Mouse (Mus musculus): ENCODE results near the gene Ptov1. TPM values are rescaled to one million over a fixed set of nuclear protein-coding genes. Genes with fewer than 3 reads are reported as not detected.

Ptov1 gene
- polyA plus RNA-seq, 1 experiment from 2014 or later, result 310 TPM

- 63% methylated on average over 24 of the region's 24 CpGs for WGBS
- Histone ChIP-seq H3K36me3 (ENCODE audit: control insufficient read depth, insufficient read depth, low read length) (peaks cover 54% of the 10 kb centered on the region), H3K4me1 (ENCODE audit: control insufficient read depth in 2 of 2, insufficient read depth in 2 of 2, low read length in 2 of 2) (peaks cover 38 to 46% of the 10 kb centered on the region in 2 experiments), H3K27me3 (ENCODE audit: control insufficient read depth, insufficient read depth, low read length) (no peaks in the 10 kb centered on the region), H3K4me3 (ENCODE audit: control insufficient read depth in 1 of 2, insufficient read depth in 1 of 2, low read depth in 1 of 2, low read length in 2 of 2) (no peak overlapping the region), H3K9me3 (ENCODE audit: control insufficient read depth, low read length) (no peaks in the 10 kb centered on the region), H3K27ac (replicated peaks in 1 of 2; ENCODE audit: control insufficient read depth in 1 of 2, insufficient read depth in 1 of 2, low read depth in 2 of 2, low read length in 2 of 2) (peak overlapping the region; percentile 27 to 100), H3K9ac (ENCODE audit: low read length) (peak overlapping the region; percentile 97), H3K4me2 (ENCODE audit: low read length) (peak overlapping the region; percentile 92)
- ATAC-seq (ENCODE audit: insufficient number of reproducible peaks, insufficient read depth, low FRiP score, low read depth), result no peak
Measured at GRCm38 (mm10) chr7:44864595-44865542, 4.7 kb downstream of the Ptov1 start.

- Histone ChIP-seq H3K4me2 (ENCODE audit: low read length) (no peak overlapping the region; the same call in 1 of the 2 replicates), H3K27me3 (ENCODE audit: control insufficient read depth, insufficient read depth, low read length) (no peaks in the 10 kb centered on the region), H3K4me3 (ENCODE audit: control insufficient read depth in 1 of 2, insufficient read depth in 1 of 2, low read depth in 1 of 2, low read length in 2 of 2) (no peak overlapping the region), H3K27ac (replicated peaks in 1 of 2; ENCODE audit: control insufficient read depth in 1 of 2, insufficient read depth in 1 of 2, low read depth in 2 of 2, low read length in 2 of 2) (peak overlapping the region in 1 of 2 experiments; percentile 100; a peak in 1 of 4 replicates), H3K36me3 (ENCODE audit: control insufficient read depth, insufficient read depth, low read length) (peaks cover 62% of the 10 kb centered on the region), H3K9ac (ENCODE audit: low read length) (peak overlapping the region; percentile 97; the same call in 1 of the 2 replicates), H3K9me3 (ENCODE audit: control insufficient read depth, low read length) (no peaks in the 10 kb centered on the region), H3K4me1 (ENCODE audit: control insufficient read depth in 2 of 2, insufficient read depth in 2 of 2, low read length in 2 of 2) (peaks cover 38 to 46% of the 10 kb centered on the region in 2 experiments)
- WGBS, result 87% methylated on average over 11 of the region's 11 CpGs
- no peak for ATAC-seq (ENCODE audit: insufficient number of reproducible peaks, insufficient read depth, low FRiP score, low read depth)
Measured at GRCm38 (mm10) chr7:44863982-44864494, 5.5 kb downstream of the Ptov1 start.

- WGBS, result 90% methylated on average over 14 of the region's 14 CpGs
- peaks cover 35 to 45% of the 10 kb centered on the region in 2 experiments for H3K4me1 ChIP-seq (ENCODE audit: control insufficient read depth in 2 of 2, insufficient read depth in 2 of 2, low read length in 2 of 2)
Measured at GRCm38 (mm10) chr7:44863210-44863609, 6.4 kb downstream of the Ptov1 start.

GRCm38 (mm10) chr7:44862434-44862833, 7.2 kb downstream of the Ptov1 start:
- 70% methylated on average over 8 of the region's 8 CpGs for WGBS
- H3K36me3 ChIP-seq (ENCODE audit: control insufficient read depth, insufficient read depth, low read length), result peaks cover 65% of the 10 kb centered on the region
- peaks cover 29 to 43% of the 10 kb centered on the region in 2 experiments for H3K4me1 ChIP-seq (ENCODE audit: control insufficient read depth in 2 of 2, insufficient read depth in 2 of 2, low read length in 2 of 2)

More at GRCm38 (mm10) chr7:44863210-44863609, 6.4 kb downstream of the Ptov1 start:
- H3K27me3 ChIP-seq (ENCODE audit: control insufficient read depth, insufficient read depth, low read length), result no peaks in the 10 kb centered on the region
- H3K9ac ChIP-seq (ENCODE audit: low read length), result no peak overlapping the region
- H3K4me3 ChIP-seq (ENCODE audit: control insufficient read depth in 1 of 2, insufficient read depth in 1 of 2, low read depth in 1 of 2, low read length in 2 of 2), result no peak overlapping the region
- no peak overlapping the region for H3K4me2 ChIP-seq (ENCODE audit: low read length)
- H3K36me3 ChIP-seq (ENCODE audit: control insufficient read depth, insufficient read depth, low read length), result peaks cover 66% of the 10 kb centered on the region
- ATAC-seq (ENCODE audit: insufficient number of reproducible peaks, insufficient read depth, low FRiP score, low read depth), result no peak
- H3K9me3 ChIP-seq (ENCODE audit: control insufficient read depth, low read length), result no peaks in the 10 kb centered on the region
- no peak overlapping the region; a peak in 1 of 4 replicates for H3K27ac ChIP-seq (replicated peaks in 1 of 2; ENCODE audit: control insufficient read depth in 1 of 2, insufficient read depth in 1 of 2, low read depth in 2 of 2, low read length in 2 of 2)

GRCm38 (mm10) chr7:44861429-44861816, 8.2 kb downstream of the Ptov1 start:
- no peak overlapping the region for H3K27ac ChIP-seq (replicated peaks in 1 of 2; ENCODE audit: control insufficient read depth in 1 of 2, insufficient read depth in 1 of 2, low read depth in 2 of 2, low read length in 2 of 2)
- 88% methylated on average over 14 of the region's 14 CpGs for WGBS
- H3K4me1 ChIP-seq (ENCODE audit: control insufficient read depth in 2 of 2, insufficient read depth in 2 of 2, low read length in 2 of 2), result peaks cover 22 to 37% of the 10 kb centered on the region in 2 experiments
- no peak overlapping the region for H3K4me2 ChIP-seq (ENCODE audit: low read length)
- no peak overlapping the region for H3K4me3 ChIP-seq (ENCODE audit: control insufficient read depth in 1 of 2, insufficient read depth in 1 of 2, low read depth in 1 of 2, low read length in 2 of 2)
- H3K9ac ChIP-seq (ENCODE audit: low read length), result no peak overlapping the region
- no peaks in the 10 kb centered on the region for H3K9me3 ChIP-seq (ENCODE audit: control insufficient read depth, low read length)
- no peak for ATAC-seq (ENCODE audit: insufficient number of reproducible peaks, insufficient read depth, low FRiP score, low read depth)
- H3K36me3 ChIP-seq (ENCODE audit: control insufficient read depth, insufficient read depth, low read length), result peaks cover 61% of the 10 kb centered on the region
- no peaks in the 10 kb centered on the region for H3K27me3 ChIP-seq (ENCODE audit: control insufficient read depth, insufficient read depth, low read length)

More at GRCm38 (mm10) chr7:44862434-44862833, 7.2 kb downstream of the Ptov1 start:
- no peak for ATAC-seq (ENCODE audit: insufficient number of reproducible peaks, insufficient read depth, low FRiP score, low read depth)
- H3K27ac ChIP-seq (replicated peaks in 1 of 2; ENCODE audit: control insufficient read depth in 1 of 2, insufficient read depth in 1 of 2, low read depth in 2 of 2, low read length in 2 of 2), result no peak overlapping the region
- no peak overlapping the region for H3K9ac ChIP-seq (ENCODE audit: low read length)
- H3K27me3 ChIP-seq (ENCODE audit: control insufficient read depth, insufficient read depth, low read length), result no peaks in the 10 kb centered on the region
- H3K4me3 ChIP-seq (ENCODE audit: control insufficient read depth in 1 of 2, insufficient read depth in 1 of 2, low read depth in 1 of 2, low read length in 2 of 2), result no peak overlapping the region
- H3K9me3 ChIP-seq (ENCODE audit: control insufficient read depth, low read length), result no peaks in the 10 kb centered on the region
- no peak overlapping the region for H3K4me2 ChIP-seq (ENCODE audit: low read length)

GRCm38 (mm10) chr7:44860576-44861428, 8.8 kb downstream of the Ptov1 start:
- Histone ChIP-seq H3K9ac (ENCODE audit: low read length) (no peak overlapping the region), H3K9me3 (ENCODE audit: control insufficient read depth, low read length) (no peaks in the 10 kb centered on the region), H3K27me3 (ENCODE audit: control insufficient read depth, insufficient read depth, low read length) (no peaks in the 10 kb centered on the region), H3K4me3 (ENCODE audit: control insufficient read depth in 1 of 2, insufficient read depth in 1 of 2, low read depth in 1 of 2, low read length in 2 of 2) (no peak overlapping the region), H3K27ac (replicated peaks in 1 of 2; ENCODE audit: control insufficient read depth in 1 of 2, insufficient read depth in 1 of 2, low read depth in 2 of 2, low read length in 2 of 2) (no peak overlapping the region), H3K4me1 (ENCODE audit: control insufficient read depth in 2 of 2, insufficient read depth in 2 of 2, low read length in 2 of 2) (peaks cover 19 to 33% of the 10 kb centered on the region in 2 experiments), H3K36me3 (ENCODE audit: control insufficient read depth, insufficient read depth, low read length) (peaks cover 57% of the 10 kb centered on the region), H3K4me2 (ENCODE audit: low read length) (no peak overlapping the region)
- 59% methylated on average over 22 of the region's 22 CpGs for WGBS
- ATAC-seq (ENCODE audit: insufficient number of reproducible peaks, insufficient read depth, low FRiP score, low read depth), result no peak

- Histone ChIP-seq H3K4me1 (ENCODE audit: control insufficient read depth in 2 of 2, insufficient read depth in 2 of 2, low read length in 2 of 2) (peaks cover 14 to 30% of the 10 kb centered on the region in 2 experiments), H3K9ac (ENCODE audit: low read length) (no peak overlapping the region), H3K9me3 (ENCODE audit: control insufficient read depth, low read length) (no peaks in the 10 kb centered on the region), H3K36me3 (ENCODE audit: control insufficient read depth, insufficient read depth, low read length) (peaks cover 48% of the 10 kb centered on the region), H3K27me3 (ENCODE audit: control insufficient read depth, insufficient read depth, low read length) (no peaks in the 10 kb centered on the region), H3K27ac (replicated peaks in 1 of 2; ENCODE audit: control insufficient read depth in 1 of 2, insufficient read depth in 1 of 2, low read depth in 2 of 2, low read length in 2 of 2) (no peak overlapping the region), H3K4me2 (ENCODE audit: low read length) (no peak overlapping the region), H3K4me3 (ENCODE audit: control insufficient read depth in 1 of 2, insufficient read depth in 1 of 2, low read depth in 1 of 2, low read length in 2 of 2) (no peak overlapping the region)
- no peak for ATAC-seq (ENCODE audit: insufficient number of reproducible peaks, insufficient read depth, low FRiP score, low read depth)
- 87% methylated on average over 11 of the region's 11 CpGs for WGBS
Measured at GRCm38 (mm10) chr7:44859896-44860295, 9.7 kb downstream of the Ptov1 start.

Data from heart, embryonic 14.5 days (tissue).